Mouse (Mus musculus) embryonic facial prominence, embryonic 13.5 days (tissue): ENCODE data around the gene Rexo2. TPM values are rescaled to one million over a fixed set of nuclear protein-coding genes. Genes with fewer than 3 reads are reported as not detected.
"Not testable (repeated sequence)": the region's sequence is repeated elsewhere in the genome, so short reads cannot be mapped to it uniquely, and the experiment has no call there.

Source experiments
- ATAC-seq: fragments of 200-750 bp; cut with Nextera tagmentation; 2 replicates; pipeline ENCODE4 v1.8.0; 2017; ENCODE audit warnings: low read depth; ENCODE audit not compliant: insufficient number of reproducible peaks, insufficient read depth, low FRiP score, low TSS enrichment
- H3K27ac ChIP-seq: fragments of 300-500 bp; sonication (generic); 2 replicates; pipeline ENCODE4 v1.5.1; 2015; ENCODE audit warnings: moderate library complexity, mild to moderate bottlenecking, inconsistent platforms
- H3K27me3 ChIP-seq: fragments of 300-500 bp; sonication (generic); 2 replicates; pipeline ENCODE4 v1.6.1; 2015; ENCODE audit warnings: mild to moderate bottlenecking, inconsistent platforms
- H3K36me3 ChIP-seq: fragments of 300-500 bp; sonication (generic); 2 replicates; pipeline ENCODE4 v1.6.1; 2015; ENCODE audit warnings: mild to moderate bottlenecking, inconsistent platforms
- H3K4me1 ChIP-seq: fragments of 300-500 bp; sonication (generic); 2 replicates; pipeline ENCODE4 v1.6.1; 2015; ENCODE audit warnings: inconsistent platforms
- H3K4me2 ChIP-seq: fragments of 300-500 bp; sonication (generic); 2 replicates; pipeline ENCODE4 v1.6.1; 2015; ENCODE audit warnings: moderate library complexity, mild to moderate bottlenecking, inconsistent platforms
- H3K4me3 ChIP-seq: fragments of 300-500 bp; sonication (generic); 2 replicates; pipeline ENCODE4 v1.5.1; 2015; ENCODE audit warnings: mild to moderate bottlenecking, inconsistent platforms
- H3K9ac ChIP-seq: fragments of 300-500 bp; sonication (generic); 2 replicates; pipeline ENCODE4 v1.6.1; 2015; ENCODE audit warnings: mild to moderate bottlenecking, inconsistent platforms
- H3K9me3 ChIP-seq: fragments of 300-500 bp; sonication (generic); 2 replicates; pipeline ENCODE4 v1.6.1; 2016; ENCODE audit warnings: inconsistent platforms
- WGBS: fragments of 180-500 bp; shearing (Covaris S2); methylation state at CpG from one replicate; pipeline ENCODE4 v1.1.7; 2015; ENCODE audit warnings: mixed read lengths; 5-methylcytosine and 5-hydroxymethylcytosine counted together
- polyA plus RNA-seq: library from polyadenylated mRNA; unstranded; fragments of >200 nt; fragmentation: Nextera tagmentation; extraction: Ambion mirVana; gene quantifications from 2 replicates; pipeline ENCODE4 v1.2.1, GENCODE M21; 2015

The Rexo2 gene
- 106 and 114 TPM in 2 replicates for polyA plus RNA-seq

DNA sequence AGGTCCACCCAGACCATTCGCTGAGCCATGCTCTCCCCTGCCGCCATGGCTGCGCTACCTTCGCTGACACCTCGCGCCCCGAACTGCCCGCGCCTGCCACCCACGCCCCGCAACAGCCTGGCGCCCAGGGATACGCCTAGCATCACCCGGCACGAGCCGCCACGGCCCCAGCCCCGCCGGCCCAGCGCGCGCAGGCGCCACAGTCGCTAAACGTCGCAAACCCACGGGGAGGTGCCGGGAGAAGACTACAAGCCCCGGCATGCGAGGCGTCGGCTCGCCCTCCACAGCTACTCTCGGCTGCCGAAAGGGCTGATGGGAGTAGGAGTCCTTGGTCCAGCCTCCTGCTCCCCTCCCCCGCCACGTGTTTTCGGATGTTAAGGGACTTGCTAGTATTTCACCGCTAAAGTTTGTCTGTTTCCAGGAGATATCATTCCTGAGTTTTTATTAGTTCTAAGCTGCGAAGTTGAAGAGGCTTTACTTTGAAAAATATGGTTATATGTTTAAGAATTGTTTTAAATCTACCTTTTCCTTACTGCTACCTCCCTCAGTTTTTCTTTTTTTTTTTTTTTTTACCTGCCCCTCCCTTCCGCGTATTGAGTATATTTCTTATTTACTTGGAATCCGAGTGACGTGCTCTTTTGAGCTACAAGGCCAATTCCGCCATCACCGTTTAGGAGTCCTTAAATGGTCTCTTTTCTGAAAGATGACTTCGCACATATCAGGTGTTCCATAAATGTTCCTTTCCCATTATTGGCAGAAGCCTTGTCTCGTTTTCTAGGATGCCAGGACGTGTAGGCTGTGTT, at the start of gene Rexo2:
Gene Rexo2, minus strand, starts transcription at position 213 of the 803 bp plus-strand sequence.
- Histone ChIP-seq H3K4me1 (peaks cover 16% of the 10 kb centered on the region), H3K27ac (no peak within 1 kb of the TSS), H3K9me3 (no peaks in the 10 kb centered on the region), H3K27me3 (no peaks in the 10 kb centered on the region), H3K4me2 (peak within 1 kb of the TSS; percentile 85), H3K9ac (peak within 1 kb of the TSS; percentile 87), H3K36me3 (peaks cover 15% of the 10 kb centered on the region), H3K4me3 (peak within 1 kb of the TSS; percentile 85)
- under 1% methylated on average over 49 of the region's 49 CpGs for WGBS
- peak; percentile 94 for ATAC-seq

DNA sequence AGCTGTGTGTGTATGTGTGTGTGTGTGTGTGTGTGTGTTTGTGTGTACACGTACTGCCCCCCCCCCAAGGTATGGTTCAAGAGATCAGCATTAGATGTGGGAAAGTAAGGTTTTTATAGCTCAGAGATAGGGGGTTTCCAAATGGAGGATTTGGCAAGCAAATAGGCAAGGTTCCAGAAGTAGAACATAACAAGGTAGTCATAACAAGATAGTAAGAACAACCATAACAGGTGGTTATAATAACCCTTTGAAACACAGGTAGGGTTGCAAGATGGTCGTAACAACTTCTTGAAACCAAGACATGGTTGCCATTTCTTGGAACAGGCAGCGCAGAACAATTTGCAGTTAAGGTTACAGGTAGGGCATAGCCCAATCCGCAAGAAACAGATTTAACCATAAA, 46.1 kb upstream of the Rexo2 start:
- Histone ChIP-seq H3K9me3 (no peaks in the 10 kb centered on the region), H3K27me3 (peaks cover 3% of the 10 kb centered on the region; the same call in 1 of the 2 replicates), H3K4me3 (no peak overlapping the region), H3K27ac (no peak overlapping the region), H3K9ac (no peak overlapping the region), H3K36me3 (no peaks in the 10 kb centered on the region), H3K4me1 (no peaks in the 10 kb centered on the region), H3K4me2 (no peak overlapping the region)
- WGBS: 86% methylated on average over 4 of the region's 4 CpGs
- no peak for ATAC-seq

DNA sequence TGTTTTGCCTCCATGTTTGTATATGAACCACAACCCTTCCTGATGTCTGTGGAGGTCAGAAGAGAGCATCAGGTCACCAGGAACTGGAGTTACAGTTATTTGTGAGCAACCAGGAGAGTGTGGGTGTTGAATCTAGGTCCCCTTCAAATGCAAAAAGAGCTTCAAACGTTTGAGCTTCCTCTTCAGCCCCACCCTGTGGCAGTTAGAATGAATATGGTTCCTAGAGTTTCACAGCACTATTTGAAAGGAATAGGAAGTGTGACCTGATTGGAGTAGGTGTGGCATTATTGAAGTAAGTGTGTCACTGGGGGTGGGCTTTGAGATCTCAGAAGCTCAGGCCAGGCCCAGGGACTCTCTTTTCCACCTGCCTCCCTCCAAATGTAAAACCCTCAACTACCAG, 45.1 kb upstream of the Rexo2 start:
- Histone ChIP-seq H3K4me3 (no peak overlapping the region), H3K36me3 (no peaks in the 10 kb centered on the region), H3K9me3 (no peaks in the 10 kb centered on the region), H3K27ac (no peak overlapping the region), H3K9ac (no peak overlapping the region), H3K4me2 (no peak overlapping the region), H3K4me1 (no peaks in the 10 kb centered on the region), H3K27me3 (peaks cover 3% of the 10 kb centered on the region; the same call in 1 of the 2 replicates)
- WGBS: 14% methylated on average over 1 of the region's 1 CpGs
- no peak for ATAC-seq

DNA sequence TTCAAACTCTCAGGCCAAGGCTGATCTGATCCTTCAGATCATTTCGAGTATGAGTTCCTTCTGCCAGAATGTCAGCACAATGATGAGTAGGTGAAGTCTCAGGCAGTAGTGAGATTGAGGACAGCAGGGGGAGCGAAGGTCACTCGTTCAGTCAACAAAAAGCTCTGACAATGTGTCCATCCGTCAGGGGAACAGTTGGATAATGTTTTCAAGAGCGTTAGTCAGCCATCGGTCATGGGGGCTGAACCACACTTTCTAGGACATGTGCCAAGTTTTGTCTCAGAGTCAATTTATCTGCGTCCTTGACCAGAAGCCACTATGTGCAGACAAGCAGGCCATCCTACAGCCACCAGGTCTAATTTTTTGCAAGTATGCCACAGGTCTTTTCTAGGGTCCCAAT, 40.0 kb upstream of the Rexo2 start:
- H3K4me2 ChIP-seq, H3K27me3 ChIP-seq, H3K36me3 ChIP-seq, H3K9me3 ChIP-seq, ATAC-seq, H3K4me3 ChIP-seq, H3K9ac ChIP-seq, H3K27ac ChIP-seq, H3K4me1 ChIP-seq: not testable (repeated sequence)
- WGBS: 51% methylated on average over 2 of the region's 7 CpGs

DNA sequence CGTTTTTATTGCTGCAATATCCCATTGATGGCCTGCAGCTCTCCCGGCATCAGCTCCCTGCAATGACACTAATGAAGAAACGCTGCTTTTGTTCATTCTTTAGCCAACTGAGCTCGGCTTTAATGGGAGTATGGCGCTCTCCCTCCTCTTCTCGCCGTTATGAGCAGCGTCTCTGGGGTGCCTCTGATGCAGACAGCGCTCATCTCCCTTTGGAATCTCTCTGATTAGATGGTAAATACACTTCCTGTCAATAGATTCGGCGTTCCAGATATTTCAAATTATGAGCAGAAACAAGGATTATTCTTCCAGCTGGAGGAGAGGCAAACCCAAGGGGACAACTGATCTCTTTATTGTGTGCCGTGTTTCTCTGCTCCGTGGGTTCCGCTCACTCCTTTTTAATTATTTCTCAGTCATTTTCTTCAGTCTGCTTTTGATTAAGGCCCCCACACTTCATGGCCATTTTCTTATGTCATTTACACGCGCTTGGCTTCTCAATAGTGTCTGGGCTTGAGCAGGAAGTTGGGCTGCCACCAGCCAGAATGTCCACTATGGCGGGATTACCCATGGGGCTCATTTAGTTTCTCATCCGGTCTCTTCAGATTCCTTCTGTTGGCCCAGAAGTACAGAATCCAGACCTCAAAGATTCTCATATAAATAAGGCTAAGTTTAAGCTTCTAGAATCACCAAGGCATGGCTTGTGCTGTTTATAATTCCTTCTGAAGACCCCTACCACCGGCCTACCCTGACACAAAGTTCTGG, 37.1 kb upstream of the Rexo2 start:
- Histone ChIP-seq H3K4me2 (peak overlapping the region; percentile 48), H3K9me3 (no peaks in the 10 kb centered on the region), H3K36me3 (no peaks in the 10 kb centered on the region), H3K27me3 (peaks cover 8% of the 10 kb centered on the region), H3K4me1 (0 out of 2 replicates have a peak, but pooled peaks cover 7% of the 10 kb centered on the region), H3K27ac (no peak overlapping the region), H3K9ac (no peak overlapping the region), H3K4me3 (peak overlapping the region; percentile 19)
- no peak for ATAC-seq
- WGBS: 39% methylated on average over 19 of the region's 19 CpGs

DNA sequence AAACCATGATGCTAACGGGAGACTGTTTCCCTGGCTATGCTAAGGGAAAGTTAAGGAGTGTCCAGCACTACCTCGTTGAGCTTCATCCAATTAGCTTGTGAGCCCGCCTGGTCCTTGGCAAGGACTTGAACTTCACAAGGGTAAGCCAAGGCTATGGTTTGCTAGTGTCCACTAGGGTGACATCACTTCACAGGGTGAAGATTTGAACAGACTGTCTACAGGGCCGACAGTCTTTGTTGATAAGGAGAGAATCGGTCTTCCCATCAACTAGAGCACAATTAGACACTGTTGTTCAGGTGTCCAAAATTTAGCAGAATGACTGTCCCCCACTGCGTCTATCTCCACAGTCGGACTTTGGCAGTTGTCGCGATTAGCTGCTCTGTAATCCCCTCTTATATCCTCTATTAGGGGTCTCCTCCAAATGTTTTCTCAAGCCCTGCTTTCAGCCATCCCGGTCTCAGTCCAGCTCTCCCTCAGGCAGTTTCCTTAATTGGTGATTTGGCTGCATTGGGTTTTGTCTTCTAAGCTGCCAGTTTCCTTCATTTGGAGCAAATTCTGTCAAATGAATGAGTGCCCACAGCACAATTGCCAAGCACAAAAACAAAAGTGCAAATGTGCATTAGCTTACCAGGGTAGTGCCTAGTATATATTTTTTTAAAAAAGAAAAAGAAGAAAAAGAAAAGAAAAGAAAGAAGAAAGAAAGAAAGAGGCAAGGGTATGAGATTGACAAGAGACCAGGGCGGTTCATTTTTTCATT, 36.4 kb upstream of the Rexo2 start:
- no peak for ATAC-seq
- Histone ChIP-seq H3K9ac (no peak overlapping the region), H3K27ac (no peak overlapping the region), H3K36me3 (no peaks in the 10 kb centered on the region), H3K4me3 (no peak overlapping the region; the same call in 1 of the 2 replicates), H3K27me3 (peaks cover 8% of the 10 kb centered on the region), H3K4me1 (0 out of 2 replicates have a peak, but pooled peaks cover 7% of the 10 kb centered on the region), H3K4me2 (peak overlapping the region; percentile 48), H3K9me3 (no peaks in the 10 kb centered on the region)
- 56% methylated on average over 11 of the region's 11 CpGs for WGBS

DNA sequence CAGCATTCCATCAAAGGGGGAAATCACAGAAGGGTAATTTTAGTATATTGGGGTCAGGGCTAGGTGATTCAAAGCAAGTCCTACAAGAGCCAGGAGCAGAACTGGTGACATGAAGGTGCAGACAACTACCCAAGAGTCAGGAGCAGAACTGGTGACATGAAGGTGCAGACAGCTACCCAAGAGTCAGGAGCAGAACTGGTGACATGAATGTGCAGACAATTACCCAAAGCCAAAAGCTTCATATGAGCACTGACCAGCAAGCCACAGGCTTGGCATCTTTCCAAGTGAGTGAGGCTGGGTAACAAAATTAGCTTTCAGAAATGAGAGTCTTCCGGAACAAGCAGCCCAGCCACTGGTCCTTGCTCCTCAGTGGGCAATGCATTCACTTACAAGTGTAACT, 34.9 kb upstream of the Rexo2 start:
- 0 out of 2 replicates have a peak, but pooled peaks cover 7% of the 10 kb centered on the region for H3K4me1 ChIP-seq
- no peak overlapping the region for H3K4me2 ChIP-seq
- no peak overlapping the region for H3K9ac ChIP-seq
- H3K27me3 ChIP-seq: peaks cover 11% of the 10 kb centered on the region
- H3K4me3 ChIP-seq: no peak overlapping the region
- WGBS: 54% methylated on average over 1 of the region's 1 CpGs
- H3K9me3 ChIP-seq: no peaks in the 10 kb centered on the region
- no peak overlapping the region for H3K27ac ChIP-seq
- no peak for ATAC-seq
- no peaks in the 10 kb centered on the region for H3K36me3 ChIP-seq

DNA sequence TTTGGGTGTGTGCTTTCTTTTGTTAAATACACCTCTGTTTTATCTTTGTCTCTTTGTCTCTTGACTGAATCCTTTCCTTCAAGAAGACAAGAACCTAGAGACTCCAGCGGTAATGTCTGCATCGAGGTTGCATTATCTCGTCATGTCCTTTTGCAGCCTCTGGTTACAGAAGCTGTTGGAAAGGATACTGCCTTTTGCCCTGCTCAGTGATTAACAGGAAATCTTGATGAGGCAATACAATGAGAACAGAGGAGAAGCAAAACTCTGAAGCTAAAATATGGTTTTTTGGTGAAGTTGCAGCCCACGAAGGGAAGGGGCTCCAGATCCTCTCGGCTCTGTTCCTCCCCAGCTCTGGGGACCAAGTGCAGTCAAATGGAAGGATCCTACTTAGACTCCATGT, 29.7 kb upstream of the Rexo2 start:
- Histone ChIP-seq H3K9me3 (no peaks in the 10 kb centered on the region), H3K27ac (no peak overlapping the region), H3K9ac (no peak overlapping the region), H3K4me3 (no peak overlapping the region), H3K4me2 (no peak overlapping the region), H3K36me3 (no peaks in the 10 kb centered on the region), H3K4me1 (no peaks in the 10 kb centered on the region), H3K27me3 (peaks cover 3% of the 10 kb centered on the region; the same call in 1 of the 2 replicates)
- WGBS: 84% methylated on average over 5 of the region's 5 CpGs
- ATAC-seq: no peak

DNA sequence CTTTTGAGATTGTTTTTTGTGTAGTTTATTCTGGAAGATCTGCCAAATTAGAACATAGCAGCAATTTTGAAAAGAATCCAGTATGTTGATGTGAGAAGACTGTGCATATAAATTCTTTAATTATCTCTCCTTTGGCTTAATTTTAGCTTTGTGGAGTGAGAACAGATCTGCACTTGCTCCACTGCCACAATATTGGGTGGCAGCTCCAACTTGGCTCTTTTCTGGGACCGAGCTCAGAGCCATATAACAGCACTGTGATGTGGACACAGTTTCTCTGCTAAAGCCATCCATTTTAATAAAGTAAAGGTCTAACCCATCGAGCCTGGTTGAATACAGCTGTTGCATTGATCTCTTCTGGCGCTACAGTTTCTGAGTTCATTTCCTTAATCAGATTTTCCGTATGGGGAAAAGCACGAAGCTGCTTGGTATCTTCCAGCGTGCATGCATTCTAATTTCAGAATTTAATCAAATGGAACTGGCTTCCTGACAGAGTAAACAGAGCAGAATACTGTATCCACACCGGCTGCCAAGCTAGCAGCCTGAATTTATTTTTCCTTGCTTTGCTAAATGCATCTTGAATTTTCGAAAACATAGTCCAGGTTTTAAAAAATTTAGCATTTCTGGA, 24.4 kb upstream of the Rexo2 start:
- 47% methylated on average over 8 of the region's 8 CpGs for WGBS
- Histone ChIP-seq H3K4me1 (no peaks in the 10 kb centered on the region; the same call in 1 of the 2 replicates), H3K27ac (no peak overlapping the region), H3K9me3 (no peaks in the 10 kb centered on the region), H3K4me2 (no peak overlapping the region), H3K9ac (no peak overlapping the region), H3K4me3 (no peak overlapping the region), H3K27me3 (no peaks in the 10 kb centered on the region), H3K36me3 (no peaks in the 10 kb centered on the region)
- no peak for ATAC-seq

DNA sequence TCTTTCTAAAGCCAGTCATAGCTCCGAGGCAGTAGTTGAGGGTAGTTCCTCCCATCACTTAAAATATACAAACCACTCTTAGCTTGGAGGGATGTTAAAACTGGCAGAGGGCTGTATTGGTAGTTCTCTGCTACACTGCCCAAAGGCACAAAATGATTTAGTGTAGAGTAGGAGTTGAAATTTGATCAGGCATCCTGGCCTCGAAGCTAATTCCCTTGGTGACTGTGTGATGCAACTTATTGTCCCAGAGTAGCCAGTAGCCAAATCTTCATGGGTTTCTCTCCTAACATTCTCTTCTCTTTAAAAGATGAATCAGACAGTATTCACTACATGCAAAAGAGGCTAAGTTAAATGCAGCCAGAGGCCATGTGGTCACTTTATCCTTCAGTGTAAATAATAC, 22.6 kb upstream of the Rexo2 start:
- 42% methylated on average over 2 of the region's 2 CpGs for WGBS
- H3K9me3 ChIP-seq: no peaks in the 10 kb centered on the region
- H3K4me1 ChIP-seq: no peaks in the 10 kb centered on the region; the same call in 1 of the 2 replicates
- H3K4me2 ChIP-seq: no peak overlapping the region
- no peak overlapping the region for H3K27ac ChIP-seq
- H3K9ac ChIP-seq: no peak overlapping the region
- 0 out of 2 replicates have a peak, but pooled peaks cover 3% of the 10 kb centered on the region for H3K27me3 ChIP-seq
- H3K36me3 ChIP-seq: no peaks in the 10 kb centered on the region
- H3K4me3 ChIP-seq: no peak overlapping the region
- ATAC-seq: no peak

DNA sequence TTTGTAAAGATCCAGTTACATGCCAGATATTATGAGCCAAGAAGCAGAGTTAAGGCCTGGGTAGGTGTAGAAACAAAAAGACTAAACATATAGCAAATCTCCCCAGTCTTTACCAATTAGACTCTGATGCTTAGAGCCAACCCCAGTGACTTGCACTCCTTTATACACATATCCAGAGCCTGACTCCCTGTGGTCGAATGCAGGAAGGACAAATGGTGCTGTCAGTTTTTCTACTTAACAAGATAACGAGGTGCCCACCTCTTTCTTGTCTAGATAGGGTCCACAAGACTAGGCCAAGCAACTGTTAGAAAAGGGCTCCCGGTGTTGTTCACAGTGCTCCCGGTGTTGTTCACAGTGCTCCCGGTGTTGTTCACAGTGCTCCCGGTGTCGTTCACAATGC, 20.8 kb upstream of the Rexo2 start:
- H3K27me3 ChIP-seq: 0 out of 2 replicates have a peak, but pooled peaks cover 3% of the 10 kb centered on the region
- no peaks in the 10 kb centered on the region for H3K9me3 ChIP-seq
- H3K4me1 ChIP-seq: peaks cover 2% of the 10 kb centered on the region
- WGBS: 85% methylated on average over 7 of the region's 7 CpGs
- no peak overlapping the region for H3K4me2 ChIP-seq
- no peak overlapping the region for H3K4me3 ChIP-seq
- H3K27ac ChIP-seq: no peak overlapping the region
- ATAC-seq: no peak
- no peaks in the 10 kb centered on the region for H3K36me3 ChIP-seq
- H3K9ac ChIP-seq: no peak overlapping the region
